Mouse (Mus musculus): ENCODE measurements at regions not wholly inside any gene's neighbourhood (a gene's known extent, or its start where the extent isn't known, plus 50 kb on each side); places are given as distances from the start of the nearest gene placed in this dataset.

- H3K27ac ChIP-seq, result no peak overlapping the region
- no peak for DNase-seq (ENCODE audit: low spot score)
- H3K4me1 ChIP-seq (replicated peaks), result peaks cover 15% of the 10 kb centered on the region
- peaks cover 17% of the 10 kb centered on the region for H3K27me3 ChIP-seq (ENCODE audit: insufficient read depth, poor library complexity, severe bottlenecking)
- H3K36me3 ChIP-seq, result no peaks in the 10 kb centered on the region
- H3K4me3 ChIP-seq, result no peak overlapping the region
- H3K9me3 ChIP-seq, result no peaks in the 10 kb centered on the region
- WGBS, result 73% methylated on average over 1 of the region's 1 CpGs
Observed at GRCm38 (mm10) chr9:43473164-43473563, 162.5 kb downstream of the Trim29 start.

- peaks cover 19% of the 10 kb centered on the region for H3K27me3 ChIP-seq (ENCODE audit: insufficient read depth, poor library complexity, severe bottlenecking)
- H3K4me3 ChIP-seq, result no peak overlapping the region
- H3K27ac ChIP-seq, result no peak overlapping the region
- no peaks in the 10 kb centered on the region for H3K36me3 ChIP-seq
- no peak for DNase-seq (ENCODE audit: low spot score)
- WGBS, result 59% methylated on average over 16 of the region's 16 CpGs
- peaks cover 21% of the 10 kb centered on the region for H3K4me1 ChIP-seq (replicated peaks)
- H3K9me3 ChIP-seq, result no peaks in the 10 kb centered on the region
Observed at GRCm38 (mm10) chr9:43473601-43474302, 163.1 kb downstream of the Trim29 start.

- 66% methylated on average over 4 of the region's 4 CpGs for WGBS
- H3K27ac ChIP-seq, result no peak overlapping the region
- H3K9me3 ChIP-seq, result no peaks in the 10 kb centered on the region
- DNase-seq (ENCODE audit: low spot score), result no peak
- H3K4me3 ChIP-seq, result no peak overlapping the region
- H3K27me3 ChIP-seq (ENCODE audit: insufficient read depth, poor library complexity, severe bottlenecking), result peaks cover 23% of the 10 kb centered on the region
- no peaks in the 10 kb centered on the region for H3K36me3 ChIP-seq
- H3K4me1 ChIP-seq (replicated peaks), result peaks cover 26% of the 10 kb centered on the region
Observed at GRCm38 (mm10) chr9:43474303-43474643, 163.6 kb downstream of the Trim29 start.

- no peak for DNase-seq (ENCODE audit: low spot score)
- H3K27me3 ChIP-seq (ENCODE audit: insufficient read depth, poor library complexity, severe bottlenecking), result peaks cover 11% of the 10 kb centered on the region; the same call in 1 of the 2 replicates
- no peak overlapping the region for H3K27ac ChIP-seq
- no peaks in the 10 kb centered on the region for H3K36me3 ChIP-seq
- peaks cover 15% of the 10 kb centered on the region for H3K4me1 ChIP-seq (replicated peaks)
- no peak overlapping the region for H3K4me3 ChIP-seq
- 70% methylated on average over 3 of the region's 3 CpGs for WGBS
- H3K9me3 ChIP-seq, result no peaks in the 10 kb centered on the region
Observed at GRCm38 (mm10) chr9:43480826-43481591, 170.4 kb downstream of the Trim29 start.

- Histone ChIP-seq H3K36me3 (no peaks in the 10 kb centered on the region), H3K27ac (no peak overlapping the region), H3K9me3 (no peaks in the 10 kb centered on the region), H3K4me3 (no peak overlapping the region), H3K4me1 (replicated peaks) (peaks cover 25% of the 10 kb centered on the region), H3K27me3 (ENCODE audit: insufficient read depth, poor library complexity, severe bottlenecking) (peaks cover 11% of the 10 kb centered on the region; the same call in 1 of the 2 replicates)
- WGBS, result 81% methylated on average over 11 of the region's 11 CpGs
- DNase-seq (ENCODE audit: low spot score), result no peak
Observed at GRCm38 (mm10) chr9:43482101-43483090, 171.7 kb downstream of the Trim29 start.

GRCm38 (mm10) chr9:43483195-43483594 lies 172.5 kb downstream of the Trim29 start:
- WGBS, result 91% methylated on average over 2 of the region's 2 CpGs
- Histone ChIP-seq H3K36me3 (no peaks in the 10 kb centered on the region), H3K4me1 (replicated peaks) (peaks cover 21% of the 10 kb centered on the region; the same call in 1 of the 2 replicates), H3K4me3 (no peak overlapping the region), H3K9me3 (no peaks in the 10 kb centered on the region), H3K27me3 (ENCODE audit: insufficient read depth, poor library complexity, severe bottlenecking) (peaks cover 11% of the 10 kb centered on the region; the same call in 1 of the 2 replicates), H3K27ac (no peak overlapping the region)
- no peak for DNase-seq (ENCODE audit: low spot score)

GRCm38 (mm10) chr9:43483906-43484305 lies 173.3 kb downstream of the Trim29 start:
- WGBS, result 85% methylated on average over 2 of the region's 2 CpGs

GRCm38 (mm10) chr9:43486704-43487103 lies 176.1 kb downstream of the Trim29 start:
- Histone ChIP-seq H3K36me3 (no peaks in the 10 kb centered on the region), H3K9me3 (no peaks in the 10 kb centered on the region), H3K27ac (no peak overlapping the region), H3K4me1 (replicated peaks) (peaks cover 10% of the 10 kb centered on the region; the same call in 1 of the 2 replicates), H3K4me3 (no peak overlapping the region), H3K27me3 (ENCODE audit: insufficient read depth, poor library complexity, severe bottlenecking) (0 out of 2 replicates have a peak, but pooled peaks cover 10% of the 10 kb centered on the region)
- WGBS, result 59% methylated on average over 4 of the region's 4 CpGs
- DNase-seq (ENCODE audit: low spot score), result no peak

More at GRCm38 (mm10) chr9:43483906-43484305, 173.3 kb downstream of the Trim29 start:
- peaks cover 14% of the 10 kb centered on the region; the same call in 1 of the 2 replicates for H3K4me1 ChIP-seq (replicated peaks)
- no peaks in the 10 kb centered on the region for H3K9me3 ChIP-seq
- H3K4me3 ChIP-seq, result no peak overlapping the region
- no peaks in the 10 kb centered on the region for H3K36me3 ChIP-seq
- DNase-seq (ENCODE audit: low spot score), result no peak
- H3K27me3 ChIP-seq (ENCODE audit: insufficient read depth, poor library complexity, severe bottlenecking), result peaks cover 10% of the 10 kb centered on the region; the same call in 1 of the 2 replicates
- no peak overlapping the region for H3K27ac ChIP-seq

- no peak for DNase-seq (ENCODE audit: low spot score)
- H3K9me3 ChIP-seq, result no peaks in the 10 kb centered on the region
- 74% methylated on average over 8 of the region's 8 CpGs for WGBS
- H3K36me3 ChIP-seq, result no peaks in the 10 kb centered on the region
- 0 out of 2 replicates have a peak, but pooled peaks cover 4% of the 10 kb centered on the region for H3K27me3 ChIP-seq (ENCODE audit: insufficient read depth, poor library complexity, severe bottlenecking)
- no peak overlapping the region for H3K4me3 ChIP-seq
- H3K4me1 ChIP-seq (replicated peaks), result peaks cover 23% of the 10 kb centered on the region
- H3K27ac ChIP-seq, result no peak overlapping the region
Observed at GRCm38 (mm10) chr9:43489205-43489604, 178.6 kb downstream of the Trim29 start.

GRCm38 (mm10) chr9:43491024-43491751 lies 180.5 kb downstream of the Trim29 start:
- DNase-seq (ENCODE audit: low spot score), result no peak
- WGBS, result 71% methylated on average over 12 of the region's 12 CpGs
- Histone ChIP-seq H3K27me3 (ENCODE audit: insufficient read depth, poor library complexity, severe bottlenecking) (0 out of 2 replicates have a peak, but pooled peaks cover 4% of the 10 kb centered on the region), H3K36me3 (no peaks in the 10 kb centered on the region), H3K4me3 (no peak overlapping the region), H3K27ac (no peak overlapping the region), H3K4me1 (replicated peaks) (peaks cover 22% of the 10 kb centered on the region), H3K9me3 (no peaks in the 10 kb centered on the region)

GRCm38 (mm10) chr9:43492236-43493000 lies 181.8 kb downstream of the Trim29 start:
- WGBS, result 48% methylated on average over 7 of the region's 7 CpGs
- Histone ChIP-seq H3K4me3 (no peak overlapping the region), H3K9me3 (no peaks in the 10 kb centered on the region), H3K36me3 (no peaks in the 10 kb centered on the region), H3K27ac (no peak overlapping the region), H3K27me3 (ENCODE audit: insufficient read depth, poor library complexity, severe bottlenecking) (0 out of 2 replicates have a peak, but pooled peaks cover 4% of the 10 kb centered on the region), H3K4me1 (replicated peaks) (peaks cover 13% of the 10 kb centered on the region)
- peak; percentile 18 for DNase-seq (ENCODE audit: low spot score)

Data from hindbrain, embryonic 10.5 days (tissue).